Mouse (Mus musculus): ENCODE results near the gene Spag17. TPM values are rescaled to one million over a fixed set of nuclear protein-coding genes. Genes with fewer than 3 reads are reported as not detected.

Spag17 gene
- polyA plus RNA-seq, 1 experiment = not detected

GRCm38 (mm10) chr3:100014110-100014509 is 128.9 kb downstream of the Spag17 start:
- H3K27me3 ChIP-seq (ENCODE audit: control insufficient read depth, insufficient read depth, insufficient read length) = no peaks in the 10 kb centered on the region
- H3ac ChIP-seq (ENCODE audit: control insufficient read depth, insufficient read length) = no peak overlapping the region
- TF ChIP-seq USF1 (IDR thresholded peaks at IDR 0.05; ENCODE audit: low read depth) (no peak), POLR2A (IDR thresholded peaks at IDR 0.05; ENCODE audit: insufficient read length, low read depth) (no peak), TCF3 (IDR thresholded peaks at IDR 0.05; ENCODE audit: insufficient read length, low read depth) (no peak), E2F4 (IDR thresholded peaks at IDR 0.05; ENCODE audit: insufficient read depth) (no peak), CEBPB (IDR thresholded peaks at IDR 0.05; ENCODE audit: insufficient read depth, poor library complexity, severe bottlenecking) (no peak), MAX (IDR thresholded peaks at IDR 0.05; ENCODE audit: low read depth) (no peak), POLR2AphosphoS2 (IDR thresholded peaks at IDR 0.05; ENCODE audit: insufficient read length, low read depth) (no peak), TCF12 (IDR thresholded peaks at IDR 0.05; ENCODE audit: insufficient read depth, poor library complexity, severe bottlenecking) (no peak), MYOD1 (IDR thresholded peaks at IDR 0.05; ENCODE audit: control insufficient read depth in 1 of 3, insufficient read length in 2 of 3, low read depth in 2 of 3) (no peak), REST (IDR thresholded peaks at IDR 0.05; ENCODE audit: insufficient read depth, insufficient read length) (no peak), SRF (IDR thresholded peaks at IDR 0.05; ENCODE audit: control insufficient read depth, insufficient read length, low read depth) (no peak), MYOG (IDR thresholded peaks at IDR 0.05; ENCODE audit: control insufficient read depth in 1 of 3, insufficient read depth in 1 of 3, insufficient read length in 2 of 3, low read depth in 2 of 3) (no peak)
- H3K79me2 ChIP-seq (ENCODE audit: control insufficient read depth, insufficient read depth) = no peaks in the 10 kb centered on the region
- no peak overlapping the region for H3K4me3 ChIP-seq
- no peak overlapping the region for H3K4me2 ChIP-seq (ENCODE audit: low read depth)
- H3K36me3 ChIP-seq (ENCODE audit: control insufficient read depth, insufficient read depth) = no peaks in the 10 kb centered on the region

GRCm38 (mm10) chr3:100031291-100031690 is 146.1 kb downstream of the Spag17 start:
- Histone ChIP-seq H3K79me2 (ENCODE audit: control insufficient read depth, insufficient read depth) (no peaks in the 10 kb centered on the region), H3K4me2 (ENCODE audit: low read depth) (no peak overlapping the region), H3K36me3 (ENCODE audit: control insufficient read depth, insufficient read depth) (no peaks in the 10 kb centered on the region), H3K27me3 (ENCODE audit: control insufficient read depth, insufficient read depth, insufficient read length) (peaks cover 12% of the 10 kb centered on the region), H3K4me3 (no peak overlapping the region), H3ac (ENCODE audit: control insufficient read depth, insufficient read length) (no peak overlapping the region)
- TF ChIP-seq SRF (IDR thresholded peaks at IDR 0.05; ENCODE audit: control insufficient read depth, insufficient read length, low read depth) = no peak
- TF ChIP-seq MAX (IDR thresholded peaks at IDR 0.05; ENCODE audit: low read depth) = no peak
- TF ChIP-seq E2F4 (IDR thresholded peaks at IDR 0.05; ENCODE audit: insufficient read depth) = no peak
- no peak for TF ChIP-seq TCF12 (IDR thresholded peaks at IDR 0.05; ENCODE audit: insufficient read depth, poor library complexity, severe bottlenecking)
- TF ChIP-seq MYOG (IDR thresholded peaks at IDR 0.05; ENCODE audit: control insufficient read depth in 1 of 3, insufficient read depth in 1 of 3, insufficient read length in 2 of 3, low read depth in 2 of 3) = no peak
- TF ChIP-seq POLR2AphosphoS2 (IDR thresholded peaks at IDR 0.05; ENCODE audit: insufficient read length, low read depth) = no peak

GRCm38 (mm10) chr3:100032969-100033368 is 147.8 kb downstream of the Spag17 start:
- H3K36me3 ChIP-seq (ENCODE audit: control insufficient read depth, insufficient read depth) = no peaks in the 10 kb centered on the region
- no peak overlapping the region for H3K4me3 ChIP-seq
- TF ChIP-seq TCF3 (IDR thresholded peaks at IDR 0.05; ENCODE audit: insufficient read length, low read depth) (no peak), TCF12 (IDR thresholded peaks at IDR 0.05; ENCODE audit: insufficient read depth, poor library complexity, severe bottlenecking) (no peak), POLR2AphosphoS2 (IDR thresholded peaks at IDR 0.05; ENCODE audit: insufficient read length, low read depth) (no peak), CEBPB (IDR thresholded peaks at IDR 0.05; ENCODE audit: insufficient read depth, poor library complexity, severe bottlenecking) (no peak), MAX (IDR thresholded peaks at IDR 0.05; ENCODE audit: low read depth) (no peak), E2F4 (IDR thresholded peaks at IDR 0.05; ENCODE audit: insufficient read depth) (no peak), MYOD1 (IDR thresholded peaks at IDR 0.05; ENCODE audit: control insufficient read depth in 1 of 3, insufficient read length in 2 of 3, low read depth in 2 of 3) (no peak), MYOG (IDR thresholded peaks at IDR 0.05; ENCODE audit: control insufficient read depth in 1 of 3, insufficient read depth in 1 of 3, insufficient read length in 2 of 3, low read depth in 2 of 3) (no peak), USF1 (IDR thresholded peaks at IDR 0.05; ENCODE audit: low read depth) (no peak), SRF (IDR thresholded peaks at IDR 0.05; ENCODE audit: control insufficient read depth, insufficient read length, low read depth) (no peak), REST (IDR thresholded peaks at IDR 0.05; ENCODE audit: insufficient read depth, insufficient read length) (no peak), POLR2A (IDR thresholded peaks at IDR 0.05; ENCODE audit: insufficient read length, low read depth) (no peak)
- no peaks in the 10 kb centered on the region for H3K79me2 ChIP-seq (ENCODE audit: control insufficient read depth, insufficient read depth)
- no peak overlapping the region for H3K4me2 ChIP-seq (ENCODE audit: low read depth)
- peaks cover 11% of the 10 kb centered on the region for H3K27me3 ChIP-seq (ENCODE audit: control insufficient read depth, insufficient read depth, insufficient read length)
- no peak overlapping the region for H3ac ChIP-seq (ENCODE audit: control insufficient read depth, insufficient read length)

GRCm38 (mm10) chr3:100034366-100034956 is 149.3 kb downstream of the Spag17 start:
- TF ChIP-seq REST (IDR thresholded peaks at IDR 0.05; ENCODE audit: insufficient read depth, insufficient read length) (no peak), CEBPB (IDR thresholded peaks at IDR 0.05; ENCODE audit: insufficient read depth, poor library complexity, severe bottlenecking) (no peak), USF1 (IDR thresholded peaks at IDR 0.05; ENCODE audit: low read depth) (no peak), TCF12 (IDR thresholded peaks at IDR 0.05; ENCODE audit: insufficient read depth, poor library complexity, severe bottlenecking) (no peak), MYOD1 (IDR thresholded peaks at IDR 0.05; ENCODE audit: control insufficient read depth in 1 of 3, insufficient read length in 2 of 3, low read depth in 2 of 3) (no peak), SRF (IDR thresholded peaks at IDR 0.05; ENCODE audit: control insufficient read depth, insufficient read length, low read depth) (no peak), POLR2A (IDR thresholded peaks at IDR 0.05; ENCODE audit: insufficient read length, low read depth) (no peak), MYOG (IDR thresholded peaks at IDR 0.05; ENCODE audit: control insufficient read depth in 1 of 3, insufficient read depth in 1 of 3, insufficient read length in 2 of 3, low read depth in 2 of 3) (no peak), MAX (IDR thresholded peaks at IDR 0.05; ENCODE audit: low read depth) (no peak), POLR2AphosphoS2 (IDR thresholded peaks at IDR 0.05; ENCODE audit: insufficient read length, low read depth) (no peak), TCF3 (IDR thresholded peaks at IDR 0.05; ENCODE audit: insufficient read length, low read depth) (no peak), E2F4 (IDR thresholded peaks at IDR 0.05; ENCODE audit: insufficient read depth) (no peak)

More at GRCm38 (mm10) chr3:100034366-100034956, 149.3 kb downstream of the Spag17 start:
- Histone ChIP-seq H3K36me3 (ENCODE audit: control insufficient read depth, insufficient read depth) (no peaks in the 10 kb centered on the region), H3ac (ENCODE audit: control insufficient read depth, insufficient read length) (no peak overlapping the region), H3K4me2 (ENCODE audit: low read depth) (no peak overlapping the region), H3K79me2 (ENCODE audit: control insufficient read depth, insufficient read depth) (no peaks in the 10 kb centered on the region), H3K4me3 (no peak overlapping the region), H3K27me3 (ENCODE audit: control insufficient read depth, insufficient read depth, insufficient read length) (peaks cover 9% of the 10 kb centered on the region)

Measured in myocyte (in vitro differentiated cells).